7 mouse cellular contexts compared by ENCODE assay signal in genomic region chr7:130773171-130773830, GRCm38 (mm10). TPM values are rescaled to one million over a fixed set of nuclear protein-coding genes. Genes with fewer than 3 reads are reported as not detected.
A peak's percentile ranks its signal among the peaks of the same experiment; 100 is the strongest.
DNase-seq lines count a peak whose midpoint lies in the region; ATAC-seq and TF ChIP-seq lines count a peak whose summit lies in the region.

No protein-coding gene starts in this region.

- TF ChIP-seq POLR2A in cortical plate, adult 2 months (IDR thresholded peaks at IDR 0.05; ENCODE audit: extremely low read depth, insufficient read depth, low read length): no peak

- DNase-seq in left cerebral cortex, adult 2 months (ENCODE audit: extremely low spot score in 1 of 2, low spot score in 2 of 2): no peak
- no peak for DNase-seq in left cerebral cortex, postnatal 36 days (ENCODE audit: low spot score in 2 of 2)
- DNase-seq in MN1 (ENCODE audit: low spot score): peak; percentile 49
- DNase-seq in kidney, postnatal 14 days: peak; percentile 53
- DNase-seq in midbrain, postnatal 0 days (ENCODE audit: low spot score): no peak
- DNase-seq in layer of hippocampus, adult 9-11 months: no peak

- no peak for ATAC-seq in midbrain, postnatal 0 days (ENCODE audit: low FRiP score)

- no peaks in the 10 kb centered on the region for H3K4me1 ChIP-seq in cortical plate, adult 2 months (ENCODE audit: control insufficient read depth, insufficient read depth, low read length)
- H3K4me1 ChIP-seq in midbrain, postnatal 0 days (ENCODE audit: insufficient read depth, low read length): no peaks in the 10 kb centered on the region

- H3K27me3 ChIP-seq in midbrain, postnatal 0 days (ENCODE audit: insufficient read depth, low read length): no peaks in the 10 kb centered on the region

- H3K9ac ChIP-seq in midbrain, postnatal 0 days (replicated peaks; ENCODE audit: low read length, poor library complexity, severe bottlenecking): no peak overlapping the region

- 67% methylated on average over 11 of the region's 11 CpGs for WGBS in midbrain, postnatal 0 days

- no peak overlapping the region for H3K27ac ChIP-seq in left cerebral cortex, adult 2 months
- H3K27ac ChIP-seq in cortical plate, adult 2 months (ENCODE audit: insufficient read depth, low read length): no peak overlapping the region
- H3K27ac ChIP-seq in midbrain, postnatal 0 days (ENCODE audit: low read depth, low read length): no peak overlapping the region

- H3K4me2 ChIP-seq in midbrain, postnatal 0 days (ENCODE audit: low read depth, low read length, poor library complexity, severe bottlenecking): no peak overlapping the region

- peak; percentile 72 for TF ChIP-seq CTCF in left cerebral cortex, adult 2 months (IDR thresholded peaks at IDR 0.05)
- TF ChIP-seq CTCF in cortical plate, adult 2 months (IDR thresholded peaks at IDR 0.05; ENCODE audit: extremely low read depth, insufficient read depth, low read length): peak; percentile 50
- TF ChIP-seq CTCF in midbrain, postnatal 0 days (IDR thresholded peaks at IDR 0.05): peak; percentile 60

- H3K36me3 ChIP-seq in midbrain, postnatal 0 days (ENCODE audit: insufficient read depth, low read length): no peaks in the 10 kb centered on the region

- H3K9me3 ChIP-seq in midbrain, postnatal 0 days (ENCODE audit: low read length): no peaks in the 10 kb centered on the region

- H3K4me3 ChIP-seq in left cerebral cortex, adult 2 months: no peak overlapping the region
- H3K4me3 ChIP-seq in cortical plate, adult 2 months (ENCODE audit: insufficient read depth, low read length): no peak overlapping the region
- no peak overlapping the region for H3K4me3 ChIP-seq in midbrain, postnatal 0 days (ENCODE audit: low read depth, low read length)

- intact Hi-C loops in left cerebral cortex, adult 2 months (cut with DNase I): loop anchor here (5.0 kb wide), 2 partner anchors 54 to 289 kb away; no protein-coding TSS in a partner anchor
- intact Hi-C loops in left cerebral cortex, postnatal 36 days (cut with DNase I): loop anchor here (5.0 to 10.0 kb wide), 2 partner anchors 54 to 292 kb away; no protein-coding TSS in a partner anchor

RNA-seq across cellular contexts. Expression of gene Btbd16, which starts 0.6 kb away (rescaled TPM):
- under 1 TPM; 0.23 to 0.56 TPM for total RNA-seq in left cerebral cortex, adult 2 months (2021)
- total RNA-seq in left cerebral cortex, postnatal 36 days (2021): under 1 TPM; 0.23 to 0.37 TPM
- polyA plus RNA-seq in cortical plate, adult 2 months (2012; rRNA removed): 0.68 and 0.86 TPM in 2 replicates
- not detected in 2 replicates for total RNA-seq in midbrain, postnatal 0 days (2014; rRNA removed)
- 0.29 and 0.32 TPM in 2 replicates for polyA plus RNA-seq in midbrain, postnatal 0 days (2015; fragmentation: Nextera tagmentation; extraction: Ambion mirVana)

Comparison
In these comparisons a context has a peak if more than half of its experiments do, and no peak if none do; other contexts are left out.
1. DNase-seq: peak in MN1 (single experiment) and kidney, postnatal 14 days (single experiment); none in left cerebral cortex, adult 2 months (0 of 2), left cerebral cortex, postnatal 36 days (0 of 2), midbrain, postnatal 0 days (single experiment) and layer of hippocampus, adult 9-11 months (single experiment).
2. Peak in every context shown above with its lines, with median percentiles within 50 percentile points of each other: CTCF ChIP-seq.